Mouse (Mus musculus) G1E (cell line): Measurements from ENCODE around the gene Lingo2. TPM values are rescaled to one million over a fixed set of nuclear protein-coding genes. Genes with fewer than 3 reads are reported as not detected.

Source experiments
- ATAC-seq: 2 replicates; pipeline ENCODE4 v1.8.0; 2016; ENCODE audit warnings: mild to moderate bottlenecking; ENCODE audit not compliant: insufficient number of reproducible peaks, poor library complexity, low FRiP score, severe bottlenecking; ENCODE audit errors: extremely low read depth
- DNase-seq: peaks from one replicate; pipeline ENCODE4 v3.0.0; 2012; ENCODE audit warnings: low spot score
- H3K27me3 ChIP-seq: 2 replicates; pipeline ENCODE4 v1.6.1; 2012; ENCODE audit warnings: mild to moderate bottlenecking, low read length, inconsistent platforms; ENCODE audit not compliant: insufficient read depth
- H3K36me3 ChIP-seq: replicated peaks from 2 replicates; pipeline ENCODE3; 2012; ENCODE audit warnings: mild to moderate bottlenecking, inconsistent platforms
- H3K4me1 ChIP-seq: 2 replicates; pipeline ENCODE4 v1.6.1; 2012; ENCODE audit warnings: low read depth, low read length, inconsistent platforms, mixed read lengths; ENCODE audit not compliant: insufficient read depth
- H3K4me3 ChIP-seq: 2 replicates; pipeline ENCODE4 v1.5.1; 2012; ENCODE audit warnings: low read depth, mild to moderate bottlenecking, inconsistent platforms, low read length, moderate library complexity, mixed read lengths
- H3K9me3 ChIP-seq: replicated peaks from 2 replicates; pipeline ENCODE4 v1.6.1; 2012; ENCODE audit warnings: inconsistent platforms
- CTCF ChIP-seq: IDR thresholded peaks from 2 replicates; pipeline ENCODE4 v1.5.1; 2012; ENCODE audit warnings: low read depth, low read length, inconsistent platforms, mixed read lengths
- GATA1 ChIP-seq: IDR thresholded peaks from 2 replicates; pipeline ENCODE4 v1.6.1; 2012; ENCODE audit warnings: borderline replicate concordance, low read length, inconsistent platforms, mixed read lengths
- GATA2 ChIP-seq: IDR thresholded peaks from 2 replicates; pipeline ENCODE4 v1.6.1; 2012; ENCODE audit warnings: low read depth, low read length, inconsistent platforms, borderline replicate concordance
- POLR2AphosphoS5 ChIP-seq: IDR thresholded peaks from 2 replicates; pipeline ENCODE4 v1.6.1; 2012; ENCODE audit warnings: low read depth, low read length, inconsistent platforms; ENCODE audit not compliant: insufficient replicate concordance
- TAL1 ChIP-seq: conservative IDR thresholded peaks from 2 replicates; pipeline ENCODE4 v1.6.1; 2012; ENCODE audit warnings: low read depth, low read length, inconsistent platforms, mixed read lengths
- polyA plus RNA-seq: library from polyadenylated mRNA; stranded (reverse); fragments of >175 nt; gene quantifications from 2 replicates; pipeline ENCODE4 v1.2.3, GENCODE M21; 2012
- total RNA-seq, 2 experiments: library from RNA; stranded (forward) in 1 of 2; stranded (reverse) in 1 of 2; fragments of 200-1000 nt in 1 of 2; fragments of >200 nt in 1 of 2; fragmentation: Nextera tagmentation in 1 of 2; gene quantifications; 2 replicates each; pipeline ENCODE4 v1.2.3; 2014 to 2017

Gene Lingo2
- total and polyA plus RNA-seq, 3 experiments: 0.16 TPM; not detected in 2

- no peaks in the 10 kb centered on the region for H3K4me1 ChIP-seq
- no peak for TF ChIP-seq POLR2AphosphoS5
- TF ChIP-seq TAL1: no peak
- no peak for TF ChIP-seq CTCF
- no peak for TF ChIP-seq GATA2
- TF ChIP-seq GATA1: no peak
- no peaks in the 10 kb centered on the region for H3K36me3 ChIP-seq
- no peaks in the 10 kb centered on the region for H3K27me3 ChIP-seq
- no peak overlapping the region for H3K4me3 ChIP-seq
- H3K9me3 ChIP-seq: 0 out of 2 replicates have a peak, but pooled peaks cover 2% of the 10 kb centered on the region
- no peak for DNase-seq
- no peak for ATAC-seq
These were observed 912.8 kb downstream of the Lingo2 start for GRCm38 (mm10) chr4:36038742-36039141.

- H3K9me3 ChIP-seq: 0 out of 2 replicates have a peak, but pooled peaks cover 2% of the 10 kb centered on the region
- H3K4me1 ChIP-seq: no peaks in the 10 kb centered on the region
- no peaks in the 10 kb centered on the region for H3K27me3 ChIP-seq
- H3K4me3 ChIP-seq: no peak overlapping the region
- TF ChIP-seq GATA1: no peak
- TF ChIP-seq POLR2AphosphoS5: no peak
- no peak for TF ChIP-seq CTCF
- TF ChIP-seq GATA2: no peak
- no peak for TF ChIP-seq TAL1
- no peak for ATAC-seq
- DNase-seq: no peak
- H3K36me3 ChIP-seq: no peaks in the 10 kb centered on the region
These were observed 919.5 kb downstream of the Lingo2 start for GRCm38 (mm10) chr4:36032039-36032438.

GRCm38 (mm10) chr4:36014181-36014580 is 937.4 kb downstream of the Lingo2 start:
- Histone ChIP-seq H3K9me3 (no peaks in the 10 kb centered on the region), H3K36me3 (no peaks in the 10 kb centered on the region), H3K4me1 (no peaks in the 10 kb centered on the region), H3K27me3 (no peaks in the 10 kb centered on the region), H3K4me3 (no peak overlapping the region)
- DNase-seq (no peak), ATAC-seq (no peak)
- TF ChIP-seq TAL1 (no peak), CTCF (no peak), GATA1 (no peak), POLR2AphosphoS5 (no peak), GATA2 (no peak)

- DNase-seq (no peak), ATAC-seq (no peak)
- Histone ChIP-seq H3K4me1 (no peaks in the 10 kb centered on the region), H3K9me3 (no peaks in the 10 kb centered on the region), H3K4me3 (no peak overlapping the region), H3K36me3 (no peaks in the 10 kb centered on the region), H3K27me3 (no peaks in the 10 kb centered on the region)
- no peak for TF ChIP-seq CTCF
These were observed 959.4 kb downstream of the Lingo2 start for GRCm38 (mm10) chr4:35992005-35992763.

GRCm38 (mm10) chr4:35986012-35986411 is 965.5 kb downstream of the Lingo2 start:
- no peak for ATAC-seq
- H3K9me3 ChIP-seq: no peaks in the 10 kb centered on the region
- TF ChIP-seq POLR2AphosphoS5 (no peak), GATA2 (no peak)
- H3K27me3 ChIP-seq: no peaks in the 10 kb centered on the region
- no peaks in the 10 kb centered on the region for H3K4me1 ChIP-seq
- no peak overlapping the region for H3K4me3 ChIP-seq
- no peak for DNase-seq
- no peaks in the 10 kb centered on the region for H3K36me3 ChIP-seq

- DNase-seq (no peak), ATAC-seq (no peak)
- H3K4me3 ChIP-seq: no peak overlapping the region
- H3K9me3 ChIP-seq: no peaks in the 10 kb centered on the region
- no peaks in the 10 kb centered on the region for H3K27me3 ChIP-seq
- H3K4me1 ChIP-seq: no peaks in the 10 kb centered on the region
- H3K36me3 ChIP-seq: no peaks in the 10 kb centered on the region
- TF ChIP-seq TAL1: no peak
- no peak for TF ChIP-seq GATA1
- no peak for TF ChIP-seq POLR2AphosphoS5
- TF ChIP-seq GATA2: no peak
These were observed 988.0 kb downstream of the Lingo2 start for GRCm38 (mm10) chr4:35963532-35963931.

GRCm38 (mm10) chr4:35951894-35952293 is 999.7 kb downstream of the Lingo2 start:
- no peaks in the 10 kb centered on the region for H3K27me3 ChIP-seq
- H3K36me3 ChIP-seq: no peaks in the 10 kb centered on the region
- no peak overlapping the region for H3K4me3 ChIP-seq
- TF ChIP-seq GATA2: no peak
- TF ChIP-seq POLR2AphosphoS5: no peak
- TF ChIP-seq GATA1: no peak
- TF ChIP-seq CTCF: no peak
- TF ChIP-seq TAL1: no peak
- H3K9me3 ChIP-seq: no peaks in the 10 kb centered on the region
- no peaks in the 10 kb centered on the region for H3K4me1 ChIP-seq
- no peak for DNase-seq
- no peak for ATAC-seq
